Mouse (Mus musculus) gastrocnemius, postnatal 36 days (tissue): ENCODE results near the gene Mau2. TPM values are rescaled to one million over a fixed set of nuclear protein-coding genes. Genes with fewer than 3 reads are reported as not detected.
"Not testable (repeated sequence)": the region's sequence is repeated elsewhere in the genome, so short reads cannot be mapped to it uniquely, and the experiment has no call there.

ENCODE experiments used
- DNase-seq, 2 experiments: peaks; one replicate each; pipeline ENCODE4 v3.0.0; 2022
- intact Hi-C: fragments of 180-260 bp; cut with DNase I; formaldehyde crosslinking; loops from one replicate; pipeline ENCODE4 v1.15.1; 2025
- long read RNA-seq, 2 experiments: library from polyadenylated mRNA; stranded (forward); transcript quantifications; one replicate each; pipeline ENCODE4 v2.0.0; 2021
- total RNA-seq, 2 experiments: library from RNA; stranded (reverse); gene quantifications; 2 replicates each; pipeline ENCODE4 v1.2.3; 2021

The Mau2 gene
- total RNA-seq: 10 to 100 TPM; 24.2 to 25.8 TPM
- long read RNA-seq, experiment 1, full-length matches to known transcripts: 7 of 10 reads
- long read RNA-seq, experiment 1, partial matches to known transcripts: 0 of 10 reads
- long read RNA-seq, experiment 1, other reads (novel, unspliced or antisense): 3 of 10 reads
- long read RNA-seq, experiment 2, full-length matches to known transcripts: 11 of 16 reads
- long read RNA-seq, experiment 2, partial matches to known transcripts: 0 of 16 reads
- long read RNA-seq, experiment 2, other reads (novel, unspliced or antisense): 5 of 16 reads

DNA sequence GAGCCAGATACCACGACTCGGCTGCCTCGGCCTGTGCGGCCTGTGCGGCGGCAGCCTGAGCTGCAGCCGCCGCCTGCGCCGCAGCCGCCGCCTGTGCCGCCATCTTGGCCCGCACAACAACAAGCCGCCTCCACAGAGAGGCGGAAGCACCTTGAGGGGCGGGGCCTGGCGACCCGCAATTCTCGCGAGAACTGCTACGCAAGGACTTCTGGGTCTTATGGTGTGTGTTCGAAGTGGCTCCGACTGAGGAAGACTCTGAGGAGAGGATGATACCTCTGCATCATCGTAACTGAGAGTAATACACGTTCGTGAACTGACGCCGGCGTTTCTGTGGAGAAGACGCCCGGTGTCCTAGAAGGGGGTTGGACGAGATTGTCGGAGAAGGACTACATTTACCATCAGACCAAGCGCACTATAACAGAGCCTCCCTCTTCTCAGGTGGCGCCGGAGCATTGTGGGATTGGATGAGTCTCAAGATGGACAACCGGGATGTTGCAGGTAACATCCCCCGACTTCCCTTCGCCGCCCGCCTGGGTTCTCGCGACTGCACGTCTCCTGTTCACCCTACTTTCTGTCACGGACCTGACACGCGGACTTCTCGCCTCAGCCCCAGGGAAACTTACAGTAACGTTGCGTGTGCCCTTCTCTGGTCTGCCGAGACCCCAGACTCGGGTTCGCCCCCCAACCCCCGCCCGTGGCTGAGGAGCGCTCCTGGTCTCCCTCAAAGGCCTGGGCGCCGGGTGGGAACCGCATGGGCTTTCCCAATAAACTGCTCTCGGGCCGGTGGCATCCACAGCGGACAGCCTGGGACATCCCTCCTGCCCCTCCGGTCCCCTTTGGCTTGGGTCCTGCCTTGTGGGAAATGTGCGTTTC is at the start of gene Mau2, which contains the start of gene Sugp1:
TSS of gene Mau2 (minus strand) at position 152 of the 873 bp plus-strand sequence.
TSS of gene Sugp1 (plus strand) at position 231 of the 873 bp plus-strand sequence.
- DNase-seq: peak; percentile 96
- intact Hi-C loops: no loop called here

DNA sequence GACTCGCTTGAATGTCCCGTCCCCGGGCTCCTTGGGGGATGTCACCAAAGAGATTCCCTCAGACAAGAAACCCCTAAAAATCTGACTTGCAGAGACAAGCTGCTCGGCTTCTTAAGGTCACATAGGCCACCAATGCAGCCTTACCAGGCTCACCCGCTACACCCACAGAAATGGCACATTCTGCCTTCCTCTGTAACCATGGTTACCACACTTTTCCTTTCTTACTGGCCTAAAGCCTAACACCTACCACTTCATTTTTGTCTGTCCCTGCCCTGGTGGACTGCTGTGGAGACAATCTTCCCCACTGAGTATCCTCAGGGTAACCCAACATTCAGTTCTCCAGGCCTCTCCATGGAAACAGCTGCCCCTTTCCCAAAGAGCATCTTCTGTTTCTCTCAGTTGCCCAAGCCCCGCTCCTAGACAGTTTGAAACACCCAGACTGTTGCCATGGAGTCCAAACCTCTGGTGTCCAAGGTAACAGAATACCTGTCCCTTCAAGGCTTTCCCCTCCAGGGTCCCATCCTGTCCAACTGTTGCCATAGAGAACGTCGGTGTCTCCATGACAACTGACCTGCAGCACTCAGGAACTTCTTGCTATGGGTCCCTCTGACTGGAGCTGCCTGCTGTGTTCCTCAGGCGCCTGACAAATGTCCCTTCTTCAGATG is 46.9 kb upstream of the Mau2 start:
- intact Hi-C loops: loop anchor here (5.0 kb wide), 1 partner anchor 78 kb away; no protein-coding TSS in a partner anchor
- no peak for DNase-seq

DNA sequence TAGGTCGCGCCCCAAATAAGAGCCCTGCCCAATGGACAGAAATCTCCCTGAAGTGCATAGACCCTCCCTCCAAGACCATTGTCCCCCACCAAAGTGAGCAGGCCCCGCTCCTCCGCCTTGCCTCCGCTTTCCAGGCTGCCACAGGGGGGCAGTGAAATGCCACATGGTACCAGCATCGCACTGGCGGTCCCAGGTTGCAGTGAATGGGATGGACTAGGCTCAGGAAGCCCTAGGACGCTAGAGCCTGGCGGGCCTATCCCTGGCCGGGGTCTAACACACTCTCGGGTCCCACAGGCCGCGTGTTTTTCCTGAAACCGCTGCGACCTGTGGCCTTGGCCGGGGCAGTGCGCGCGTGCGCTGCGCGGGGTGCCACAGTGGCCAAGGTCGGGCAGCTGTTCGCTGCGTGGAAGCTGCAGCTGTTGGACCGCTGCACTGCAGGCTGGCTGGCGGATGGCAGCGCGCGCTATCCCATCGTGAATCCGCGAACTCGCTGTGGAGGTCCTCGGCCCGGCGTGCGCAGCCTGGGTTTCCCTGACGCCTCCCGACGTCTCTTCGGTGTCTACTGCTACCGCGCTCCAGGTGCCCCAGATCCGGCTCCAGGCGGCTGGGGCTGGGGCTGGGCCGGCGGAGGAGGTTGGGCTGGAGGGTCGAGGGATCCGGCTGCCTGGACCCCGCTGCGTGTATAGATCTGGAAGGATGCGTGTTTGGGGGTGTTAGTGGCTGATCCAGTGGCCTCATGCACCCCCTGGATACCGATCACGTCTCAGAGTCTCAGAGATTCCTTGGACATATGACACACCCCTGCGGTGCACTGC is 45.5 kb upstream of the Mau2 start:
- DNase-seq: no peak
- intact Hi-C loops: loop anchor here (5.0 kb wide), 1 partner anchor 79 kb away; no protein-coding TSS in a partner anchor

GRCm38 (mm10) chr8:70087237-70087636 is 44.7 kb upstream of the Mau2 start:
- intact Hi-C loops: loop anchor here (5.0 kb wide), 1 partner anchor 80 kb away; no protein-coding TSS in a partner anchor
- DNase-seq: no peak

DNA sequence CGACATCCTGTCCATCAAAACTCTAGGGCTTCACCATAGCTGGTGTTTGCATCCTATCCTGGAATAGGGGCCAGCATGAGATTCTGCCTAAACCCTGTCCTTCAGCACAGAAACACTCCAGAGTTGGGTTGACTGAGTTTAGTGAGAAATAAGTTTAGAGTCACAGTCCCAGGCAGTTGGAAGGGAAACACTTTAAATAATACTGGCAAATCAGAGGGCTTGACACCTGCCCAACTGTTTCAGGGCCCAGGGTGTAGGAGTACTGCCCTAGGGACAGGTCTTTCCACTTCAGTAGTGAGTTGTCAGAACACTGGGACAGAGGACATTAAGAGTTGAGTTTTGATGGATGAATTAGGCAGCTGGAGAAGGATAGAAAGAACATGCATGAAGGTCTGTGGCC is 43.6 kb upstream of the Mau2 start:
- no peak for DNase-seq
- intact Hi-C loops: loop anchor here (5.0 kb wide), 1 partner anchor 81 kb away; no protein-coding TSS in a partner anchor

DNA sequence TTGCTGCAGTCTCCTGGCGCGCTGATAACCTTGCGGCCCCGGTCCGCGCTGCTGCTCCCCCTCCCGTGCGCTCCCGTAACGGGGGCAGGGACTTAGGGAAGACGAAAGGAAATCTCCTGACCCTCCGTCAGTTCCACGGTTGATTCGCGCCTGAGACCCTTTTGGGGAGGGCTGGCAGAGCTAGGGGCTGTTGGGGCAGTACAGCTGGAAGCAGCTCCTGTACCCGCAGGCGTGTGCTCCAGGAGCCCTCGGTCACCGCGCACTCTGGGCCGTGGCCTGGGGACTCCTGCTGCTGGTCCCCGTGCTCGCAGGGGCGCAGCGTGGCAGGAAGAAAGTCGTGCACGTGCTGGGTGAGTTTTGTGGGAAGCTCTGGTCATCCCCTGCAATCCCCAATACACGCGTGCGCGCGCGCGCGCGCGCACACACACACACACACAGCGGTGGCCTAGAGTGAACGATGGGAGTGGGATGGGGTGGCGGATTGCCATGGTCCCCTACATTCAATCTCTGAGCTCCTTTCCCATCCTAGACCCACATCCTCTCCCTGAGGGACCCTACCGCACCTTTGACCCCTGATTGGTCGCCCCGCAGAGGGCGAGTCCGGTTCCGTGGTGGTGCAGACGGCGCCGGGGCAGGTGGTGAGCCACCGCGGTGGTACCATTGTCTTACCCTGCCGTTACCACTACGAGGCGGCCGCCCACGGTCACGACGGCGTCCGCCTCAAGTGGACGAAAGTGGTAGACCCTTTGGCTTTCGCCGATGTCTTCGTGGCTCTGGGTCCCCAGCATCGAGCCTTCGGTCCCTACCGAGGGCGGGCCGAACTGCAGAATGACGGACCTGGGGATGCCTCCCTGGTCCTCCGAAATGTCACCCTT is 41.9 kb upstream of the Mau2 start:
- intact Hi-C loops: loop anchor here (5.0 kb wide), 1 partner anchor 83 kb away; no protein-coding TSS in a partner anchor
- no peak for DNase-seq

GRCm38 (mm10) chr8:70083285-70083684 is 40.8 kb upstream of the Mau2 start, which contains the start of gene Hapln4:
Gene Hapln4, plus strand, starts transcription at chr8:70083457.
- DNase-seq: no peak
- intact Hi-C loops: no loop called here

- no peak for DNase-seq
- intact Hi-C loops: no loop called here
Observed at GRCm38 (mm10) chr8:70081976-70082375, 39.4 kb upstream of the Mau2 start.

- intact Hi-C loops: no loop called here
- no peak for DNase-seq
Observed at GRCm38 (mm10) chr8:70073682-70074081, 31.1 kb upstream of the Mau2 start.

DNA sequence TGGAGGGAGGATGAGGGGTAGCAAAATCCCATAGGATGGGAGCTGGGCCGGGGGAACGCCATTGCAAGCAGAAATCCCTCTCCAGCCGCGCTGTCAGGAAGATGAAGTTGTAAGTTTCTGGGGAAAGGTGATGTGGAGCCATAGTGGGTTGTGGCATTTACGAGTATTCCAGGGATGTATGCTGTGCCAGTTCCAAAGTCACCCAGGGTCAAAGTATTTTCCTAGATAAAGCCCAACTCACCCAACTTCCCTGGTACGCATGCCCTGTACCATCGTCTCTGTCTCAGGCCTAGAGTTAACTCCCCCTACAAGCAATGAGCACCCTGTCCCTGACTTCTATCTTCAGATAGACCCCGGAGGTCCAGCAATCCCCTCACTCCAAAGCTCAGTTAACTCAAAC is 30.6 kb upstream of the Mau2 start:
- intact Hi-C loops: no loop called here
- no peak for DNase-seq

- intact Hi-C loops: no loop called here
Observed at GRCm38 (mm10) chr8:70072441-70073069, 30.0 kb upstream of the Mau2 start, which contains the start of gene Tm6sf2. Gene Tm6sf2, plus strand, starts transcription at chr8:70072924.

DNA sequence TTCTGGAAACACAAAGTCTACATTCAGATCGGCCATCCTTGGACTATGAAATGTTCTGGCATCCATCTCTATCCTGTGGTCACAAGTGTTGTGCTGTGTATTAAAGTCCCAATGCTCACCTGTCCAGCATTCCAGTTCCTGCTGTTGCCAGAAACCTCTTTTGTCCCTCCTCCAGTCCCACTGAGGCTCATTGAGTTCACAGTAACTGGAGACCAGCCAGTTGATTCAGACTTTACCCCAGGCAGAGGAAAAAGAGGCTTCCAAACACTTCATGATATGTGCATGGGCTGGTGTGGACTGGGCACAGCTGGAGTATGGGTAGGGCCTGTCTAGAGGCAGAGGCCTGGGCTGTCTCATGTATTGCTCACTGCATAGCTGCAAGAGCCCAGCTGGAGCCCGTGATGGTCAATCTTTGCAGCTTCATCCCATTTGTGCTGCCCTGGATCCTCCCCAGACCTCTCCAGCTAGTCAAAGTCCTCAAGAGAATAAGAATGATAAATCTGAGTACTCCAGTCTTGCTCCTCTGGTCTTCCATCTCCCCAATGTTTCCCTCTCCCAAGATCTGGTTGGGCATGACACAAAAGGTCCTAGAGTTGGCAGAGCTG is 29.4 kb upstream of the Mau2 start:
- intact Hi-C loops: no loop called here
- DNase-seq: no peak

More at GRCm38 (mm10) chr8:70072441-70073069, 30.0 kb upstream of the Mau2 start, which contains the start of gene Tm6sf2:
- DNase-seq: peak in 1 of 2 experiments; percentile 9

DNA sequence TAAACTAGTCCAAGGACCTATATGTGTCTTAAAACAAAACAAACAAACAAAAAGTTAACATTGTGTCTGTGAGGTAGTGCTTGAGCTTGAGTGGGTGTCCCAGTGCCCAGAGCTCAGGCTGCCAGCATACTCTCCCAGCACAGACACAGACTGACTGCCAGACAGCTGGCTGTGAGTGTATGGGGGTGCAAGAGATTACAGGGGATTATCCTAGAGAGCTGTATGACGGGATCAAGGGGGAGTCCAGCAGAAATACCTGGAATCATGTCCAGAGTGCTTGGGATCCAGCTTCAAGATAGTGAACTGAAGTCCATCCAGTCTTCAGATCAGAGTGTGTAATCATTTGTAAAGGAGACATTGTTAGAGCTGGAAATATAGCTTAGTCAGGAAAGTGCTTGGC is 15.2 kb upstream of the Mau2 start:
- no peak for DNase-seq
- intact Hi-C loops: no loop called here

- DNase-seq, intact Hi-C loops: not testable (repeated sequence)
Observed at GRCm38 (mm10) chr8:70050434-70050833, 7.9 kb upstream of the Mau2 start.

GRCm38 (mm10) chr8:70049662-70050061 is 7.1 kb upstream of the Mau2 start:
- DNase-seq: no peak
- intact Hi-C loops: no loop called here

DNA sequence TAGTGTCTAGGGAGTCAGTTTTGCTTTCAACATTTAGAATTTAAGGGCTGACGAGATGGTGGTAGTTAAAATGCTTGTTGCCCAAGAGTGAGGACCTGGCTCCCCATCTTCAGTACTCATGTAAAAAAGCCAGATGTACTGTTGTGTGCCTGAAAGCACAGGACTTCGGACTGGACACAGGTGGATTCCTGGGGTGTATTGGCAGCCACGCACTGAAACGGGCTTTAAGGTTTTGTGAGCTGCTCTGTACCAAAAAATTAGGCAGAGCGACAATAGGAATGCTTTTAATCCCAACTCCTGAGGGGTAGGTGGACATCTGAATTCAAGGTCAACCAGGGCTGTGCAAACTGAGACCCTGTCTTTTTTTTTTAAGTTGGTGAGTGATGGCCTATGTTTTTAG is 1.5 kb upstream of the Mau2 start:
- intact Hi-C loops: no loop called here
- no peak for DNase-seq

GRCm38 (mm10) chr8:70041885-70042546 is 518 bp downstream of the Mau2 start:
- intact Hi-C loops: no loop called here
- peak in 1 of 2 experiments; percentile 26 for DNase-seq
